Mouse (Mus musculus) brain, embryonic 14.5 days (tissue): ENCODE results near the gene Gm21974.

Source experiments
- CTCF ChIP-seq: fragments of 200-500 bp; IDR thresholded peaks from 2 replicates; pipeline ENCODE4 v1.5.1; 2012; ENCODE audit warnings: inconsistent platforms, mild to moderate bottlenecking, moderate library complexity, borderline replicate concordance; ENCODE audit not compliant: insufficient read depth, insufficient read length; ENCODE audit errors: extremely low read depth
- POLR2A ChIP-seq: fragments of 200-500 bp; IDR thresholded peaks from 2 replicates; pipeline ENCODE4 v1.6.1; 2012; ENCODE audit warnings: mild to moderate bottlenecking, inconsistent platforms, borderline replicate concordance; ENCODE audit not compliant: poor library complexity, insufficient read depth, insufficient read length, severe bottlenecking; ENCODE audit errors: extremely low read depth

GRCm38 (mm10) chr7:127880431-127880830, 14.8 kb downstream of the Gm21974 start:
- TF ChIP-seq POLR2A (no peak), CTCF (no peak)
